Mouse (Mus musculus) stomach, embryonic 15.5 days (tissue): ENCODE results near the gene Itga9. TPM values are rescaled to one million over a fixed set of nuclear protein-coding genes. Genes with fewer than 3 reads are reported as not detected.

Experiments
- ATAC-seq: fragments of 200-750 bp; cut with Nextera tagmentation; 2 replicates; pipeline ENCODE4 v1.8.0; 2017; ENCODE audit warnings: low read depth, moderate number of reproducible peaks, moderate TSS enrichment; ENCODE audit not compliant: insufficient read depth, low FRiP score
- H3K27ac ChIP-seq: fragments of 300-500 bp; sonication (generic); 2 replicates; pipeline ENCODE4 v1.5.1; 2015; ENCODE audit warnings: mild to moderate bottlenecking, inconsistent platforms
- H3K27me3 ChIP-seq: fragments of 300-500 bp; sonication (generic); replicated peaks from 2 replicates; pipeline ENCODE4 v1.6.1; 2015; ENCODE audit warnings: inconsistent platforms
- H3K36me3 ChIP-seq: fragments of 300-500 bp; sonication (generic); 2 replicates; pipeline ENCODE4 v1.6.1; 2015; ENCODE audit warnings: inconsistent platforms
- H3K4me1 ChIP-seq: fragments of 300-500 bp; sonication (generic); 2 replicates; pipeline ENCODE4 v1.6.1; 2015; ENCODE audit warnings: inconsistent platforms
- H3K4me2 ChIP-seq: fragments of 300-500 bp; sonication (generic); 2 replicates; pipeline ENCODE4 v1.6.1; 2015; ENCODE audit warnings: mild to moderate bottlenecking, inconsistent platforms
- H3K4me3 ChIP-seq: fragments of 300-500 bp; sonication (generic); replicated peaks from 2 replicates; pipeline ENCODE4 v1.5.1; 2015; ENCODE audit warnings: inconsistent platforms
- H3K9ac ChIP-seq: fragments of 300-500 bp; sonication (generic); 2 replicates; pipeline ENCODE4 v1.6.1; 2015; ENCODE audit warnings: inconsistent platforms
- H3K9me3 ChIP-seq: fragments of 300-500 bp; sonication (generic); 2 replicates; pipeline ENCODE4 v1.6.1; 2016; ENCODE audit warnings: inconsistent platforms
- WGBS: fragments of 180-500 bp; shearing (Covaris S2); methylation state at CpG from one replicate; pipeline ENCODE4 v1.1.7; 2015; 5-methylcytosine and 5-hydroxymethylcytosine counted together
- polyA plus RNA-seq: library from polyadenylated mRNA; unstranded; fragments of >200 nt; fragmentation: Nextera tagmentation; extraction: Ambion mirVana; gene quantifications from 2 replicates; pipeline ENCODE4 v1.2.1, GENCODE M21; 2015

Itga9 gene
- polyA plus RNA-seq, 1 experiment from 2014 or later: 17.6 TPM

- peaks cover 6% of the 10 kb centered on the region; the same call in 1 of the 2 replicates for H3K4me1 ChIP-seq
- ATAC-seq: no peak
- 53% methylated on average over 8 of the region's 8 CpGs for WGBS
Measured at GRCm38 (mm10) chr9:118761953-118762590, 155.6 kb downstream of the Itga9 start.

DNA sequence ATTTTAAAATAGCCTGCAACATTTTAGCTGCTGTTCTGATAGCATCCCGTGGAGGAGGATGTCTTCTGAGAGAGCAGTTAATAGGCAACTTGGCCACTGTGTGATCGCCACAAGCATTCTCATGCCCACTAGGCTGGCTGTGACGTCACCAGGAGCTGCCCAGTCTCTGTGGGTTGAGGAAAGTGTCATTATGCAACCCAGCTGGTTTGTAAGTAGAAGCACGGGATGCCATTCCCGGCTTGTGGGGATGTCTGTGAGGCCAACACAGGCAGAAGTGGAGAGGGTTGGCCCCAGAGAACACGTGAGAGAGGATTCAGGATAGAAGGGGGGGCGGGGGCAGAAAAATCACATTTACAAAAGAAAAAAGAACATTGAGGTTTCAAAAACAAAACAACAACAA lies 156.3 kb downstream of the Itga9 start:
- H3K9ac ChIP-seq: no peak overlapping the region
- H3K9me3 ChIP-seq: no peaks in the 10 kb centered on the region
- H3K4me3 ChIP-seq: no peak overlapping the region
- peaks cover 6% of the 10 kb centered on the region; the same call in 1 of the 2 replicates for H3K4me1 ChIP-seq
- H3K4me2 ChIP-seq: no peak overlapping the region
- no peaks in the 10 kb centered on the region for H3K27me3 ChIP-seq
- WGBS: 43% methylated on average over 7 of the region's 7 CpGs
- H3K27ac ChIP-seq: no peak overlapping the region
- no peaks in the 10 kb centered on the region for H3K36me3 ChIP-seq
- no peak for ATAC-seq

More at GRCm38 (mm10) chr9:118761953-118762590, 155.6 kb downstream of the Itga9 start:
- no peaks in the 10 kb centered on the region for H3K9me3 ChIP-seq
- no peaks in the 10 kb centered on the region for H3K27me3 ChIP-seq
- H3K4me3 ChIP-seq: no peak overlapping the region
- no peak overlapping the region for H3K4me2 ChIP-seq
- H3K27ac ChIP-seq: no peak overlapping the region
- H3K9ac ChIP-seq: no peak overlapping the region
- H3K36me3 ChIP-seq: no peaks in the 10 kb centered on the region

DNA sequence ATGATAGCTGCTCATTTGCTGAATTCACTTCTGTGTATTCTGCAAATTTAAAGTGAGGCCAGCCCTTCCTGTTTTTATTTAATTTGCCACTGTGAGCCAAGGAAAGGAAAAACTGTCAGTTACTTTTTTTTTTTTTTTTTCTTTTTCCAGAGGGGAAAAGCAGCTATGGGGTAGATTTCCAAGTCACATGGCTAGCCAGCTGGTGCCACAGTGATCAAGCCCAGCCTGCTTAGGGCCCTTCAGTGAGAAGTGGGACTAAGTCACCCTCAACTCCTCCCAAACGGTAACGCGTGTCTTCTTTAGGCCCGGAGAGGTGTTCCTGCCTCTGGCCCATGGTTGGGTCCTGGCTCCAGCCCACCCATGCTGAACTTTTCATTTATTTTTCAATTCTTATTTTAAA lies 156.7 kb downstream of the Itga9 start:
- Histone ChIP-seq H3K4me2 (no peak overlapping the region), H3K27me3 (no peaks in the 10 kb centered on the region), H3K4me3 (no peak overlapping the region), H3K9ac (no peak overlapping the region), H3K27ac (no peak overlapping the region), H3K4me1 (peaks cover 6% of the 10 kb centered on the region; the same call in 1 of the 2 replicates), H3K9me3 (no peaks in the 10 kb centered on the region), H3K36me3 (no peaks in the 10 kb centered on the region)
- ATAC-seq: no peak
- 79% methylated on average over 4 of the region's 4 CpGs for WGBS

DNA sequence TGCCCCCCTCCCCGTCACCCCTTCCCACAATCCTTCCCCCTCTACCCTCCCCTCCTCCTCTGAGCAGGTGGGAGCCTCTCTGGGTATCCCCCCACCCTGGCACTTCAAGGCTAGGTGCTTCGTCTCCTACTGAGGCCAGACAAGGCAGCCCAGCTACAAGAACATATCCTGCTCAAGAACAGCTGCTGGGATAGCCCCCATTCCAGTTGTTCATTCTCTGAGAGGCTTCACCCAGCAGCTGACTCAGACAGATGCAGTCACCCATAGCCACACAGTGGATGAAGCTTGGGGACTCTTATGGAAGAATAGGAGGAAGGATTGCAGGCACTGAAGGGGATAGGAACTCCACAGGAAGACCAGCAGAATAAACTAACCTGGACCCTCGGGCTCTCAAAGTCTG lies 157.2 kb downstream of the Itga9 start:
- Histone ChIP-seq H3K27me3 (no peaks in the 10 kb centered on the region), H3K9ac (no peak overlapping the region), H3K4me2 (no peak overlapping the region), H3K27ac (no peak overlapping the region), H3K4me3 (no peak overlapping the region), H3K9me3 (no peaks in the 10 kb centered on the region), H3K4me1 (peaks cover 6% of the 10 kb centered on the region; the same call in 1 of the 2 replicates), H3K36me3 (no peaks in the 10 kb centered on the region)
- 87% methylated on average over 3 of the region's 3 CpGs for WGBS
- no peak for ATAC-seq

DNA sequence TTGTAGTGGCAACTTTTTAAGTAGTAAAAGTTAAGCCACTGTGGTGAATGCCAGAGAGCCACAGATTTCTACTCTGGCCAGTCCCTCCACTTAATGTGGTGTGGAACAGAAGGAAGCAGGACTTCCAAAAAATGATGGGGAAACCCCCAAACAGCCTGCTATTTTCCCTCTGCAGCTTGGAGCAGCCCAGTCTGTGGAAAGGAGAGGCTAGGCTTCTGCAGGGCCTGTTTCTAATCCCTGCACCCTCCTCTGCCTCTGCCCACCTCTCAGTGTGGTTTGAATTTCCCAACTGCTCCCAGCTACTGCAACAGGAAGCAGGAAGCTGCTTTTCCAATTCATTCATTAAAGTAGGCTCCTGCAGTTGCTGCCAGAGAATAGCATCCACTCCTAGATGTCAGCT lies 158.6 kb downstream of the Itga9 start:
- ATAC-seq: no peak
- Histone ChIP-seq H3K4me3 (no peak overlapping the region), H3K27me3 (no peaks in the 10 kb centered on the region), H3K4me1 (peaks cover 6% of the 10 kb centered on the region; the same call in 1 of the 2 replicates), H3K9ac (no peak overlapping the region), H3K27ac (no peak overlapping the region), H3K36me3 (no peaks in the 10 kb centered on the region), H3K9me3 (no peaks in the 10 kb centered on the region), H3K4me2 (no peak overlapping the region)

GRCm38 (mm10) chr9:118767008-118767407 lies 160.5 kb downstream of the Itga9 start:
- Histone ChIP-seq H3K4me2 (no peak overlapping the region), H3K4me3 (no peak overlapping the region), H3K27me3 (no peaks in the 10 kb centered on the region), H3K9ac (no peak overlapping the region), H3K4me1 (peaks cover 4% of the 10 kb centered on the region; the same call in 1 of the 2 replicates), H3K27ac (no peak overlapping the region), H3K9me3 (no peaks in the 10 kb centered on the region), H3K36me3 (no peaks in the 10 kb centered on the region)
- ATAC-seq: no peak
- WGBS: 70% methylated on average over 7 of the region's 7 CpGs

- WGBS: 56% methylated on average over 4 of the region's 4 CpGs
- no peaks in the 10 kb centered on the region for H3K36me3 ChIP-seq
- no peak overlapping the region for H3K4me2 ChIP-seq
- no peaks in the 10 kb centered on the region for H3K9me3 ChIP-seq
- H3K27ac ChIP-seq: no peak overlapping the region
- H3K9ac ChIP-seq: no peak overlapping the region
- H3K27me3 ChIP-seq: no peaks in the 10 kb centered on the region
- ATAC-seq: no peak
- H3K4me3 ChIP-seq: no peak overlapping the region
- H3K4me1 ChIP-seq: no peaks in the 10 kb centered on the region
Measured at GRCm38 (mm10) chr9:118768596-118768995, 162.1 kb downstream of the Itga9 start.

DNA sequence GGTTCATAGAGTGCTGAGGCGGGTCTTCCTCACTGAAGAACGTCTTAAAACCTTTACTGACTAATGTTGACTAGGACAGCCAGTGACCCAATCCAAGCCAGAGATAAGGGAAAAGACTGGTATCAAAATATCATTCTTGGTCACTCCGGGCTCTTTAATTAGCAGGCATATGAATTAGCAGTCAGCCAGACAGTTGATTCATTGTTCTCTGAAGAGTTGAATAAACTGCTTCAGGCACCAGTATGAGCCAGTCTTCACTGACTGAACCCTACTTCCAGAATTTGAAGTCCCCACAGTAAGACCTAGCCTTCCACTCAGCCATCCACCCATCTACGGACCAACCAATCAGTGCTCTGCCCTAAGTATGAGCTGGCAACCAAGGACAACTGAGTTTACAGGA lies 163.9 kb downstream of the Itga9 start:
- no peak overlapping the region for H3K9ac ChIP-seq
- H3K36me3 ChIP-seq: no peaks in the 10 kb centered on the region
- no peak overlapping the region for H3K4me3 ChIP-seq
- H3K27ac ChIP-seq: no peak overlapping the region
- ATAC-seq: no peak
- no peaks in the 10 kb centered on the region for H3K9me3 ChIP-seq
- H3K27me3 ChIP-seq: no peaks in the 10 kb centered on the region
- no peak overlapping the region for H3K4me2 ChIP-seq
- 73% methylated on average over 4 of the region's 4 CpGs for WGBS
- no peaks in the 10 kb centered on the region for H3K4me1 ChIP-seq

DNA sequence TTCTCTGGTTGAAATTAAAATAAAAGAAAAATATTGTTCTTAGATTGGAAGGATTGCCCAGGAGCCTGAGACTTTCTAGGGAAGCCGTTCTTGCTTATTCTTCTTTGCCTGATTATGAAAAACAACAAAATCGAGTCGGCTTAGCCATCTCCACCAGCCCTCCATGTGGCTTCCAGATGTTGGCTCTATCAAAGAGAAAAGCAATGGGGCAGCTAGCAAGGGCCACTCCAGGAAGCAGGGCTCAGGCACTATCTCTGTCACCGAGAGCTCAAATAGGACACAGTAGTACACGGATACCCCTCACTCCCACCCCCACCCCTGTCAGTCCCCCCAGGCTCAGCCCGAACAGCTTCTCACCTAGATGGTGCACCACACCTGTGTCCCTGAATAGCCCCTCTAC lies 168.2 kb downstream of the Itga9 start:
- Histone ChIP-seq H3K27me3 (no peaks in the 10 kb centered on the region), H3K4me1 (no peaks in the 10 kb centered on the region), H3K36me3 (no peaks in the 10 kb centered on the region), H3K4me2 (no peak overlapping the region), H3K4me3 (no peak overlapping the region), H3K27ac (no peak overlapping the region), H3K9me3 (no peaks in the 10 kb centered on the region), H3K9ac (no peak overlapping the region)
- no peak for ATAC-seq
- WGBS: 72% methylated on average over 6 of the region's 6 CpGs

GRCm38 (mm10) chr9:118776880-118777438 lies 170.5 kb downstream of the Itga9 start:
- ATAC-seq: no peak

DNA sequence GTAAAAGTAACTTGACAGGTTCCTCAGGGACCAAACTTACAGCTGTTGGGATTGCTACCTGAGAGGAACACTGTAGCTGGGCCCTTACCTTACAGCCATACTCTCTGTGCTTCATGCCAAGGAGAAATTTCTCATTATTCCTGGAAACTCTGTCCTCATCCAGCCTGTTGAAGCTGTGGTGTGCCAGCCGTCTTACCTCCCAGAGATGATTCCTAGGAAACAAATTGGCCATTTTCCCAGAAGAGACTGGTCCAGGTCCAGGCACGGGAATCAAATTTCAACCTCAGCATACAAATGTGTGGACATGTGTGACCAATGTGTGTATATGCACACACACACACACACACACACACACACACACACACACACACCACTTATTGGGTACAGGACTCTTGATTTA lies 172.1 kb downstream of the Itga9 start:
- H3K4me1 ChIP-seq: no peaks in the 10 kb centered on the region
- WGBS: 52% methylated on average over 2 of the region's 2 CpGs
- H3K27ac ChIP-seq: no peak overlapping the region
- no peak overlapping the region for H3K4me2 ChIP-seq
- H3K36me3 ChIP-seq: no peaks in the 10 kb centered on the region
- H3K9ac ChIP-seq: no peak overlapping the region
- H3K9me3 ChIP-seq: no peaks in the 10 kb centered on the region
- ATAC-seq: no peak
- H3K27me3 ChIP-seq: no peaks in the 10 kb centered on the region
- no peak overlapping the region for H3K4me3 ChIP-seq

More at GRCm38 (mm10) chr9:118776880-118777438, 170.5 kb downstream of the Itga9 start:
- Histone ChIP-seq H3K36me3 (no peaks in the 10 kb centered on the region), H3K27ac (no peak overlapping the region), H3K4me2 (no peak overlapping the region), H3K9ac (no peak overlapping the region), H3K4me1 (no peaks in the 10 kb centered on the region), H3K27me3 (no peaks in the 10 kb centered on the region), H3K4me3 (no peak overlapping the region), H3K9me3 (no peaks in the 10 kb centered on the region)
- 88% methylated on average over 2 of the region's 2 CpGs for WGBS

- H3K9me3 ChIP-seq: no peaks in the 10 kb centered on the region
- ATAC-seq: no peak
- H3K4me3 ChIP-seq: no peak overlapping the region
- H3K36me3 ChIP-seq: no peaks in the 10 kb centered on the region
- 0 out of 2 replicates have a peak, but pooled peaks cover 3% of the 10 kb centered on the region for H3K4me1 ChIP-seq
- no peak overlapping the region for H3K9ac ChIP-seq
- no peak overlapping the region for H3K27ac ChIP-seq
- H3K4me2 ChIP-seq: no peak overlapping the region
- 62% methylated on average over 4 of the region's 4 CpGs for WGBS
- H3K27me3 ChIP-seq: no peaks in the 10 kb centered on the region
Measured at GRCm38 (mm10) chr9:118784621-118785020, 178.1 kb downstream of the Itga9 start.
